In the genomic region with DNA sequence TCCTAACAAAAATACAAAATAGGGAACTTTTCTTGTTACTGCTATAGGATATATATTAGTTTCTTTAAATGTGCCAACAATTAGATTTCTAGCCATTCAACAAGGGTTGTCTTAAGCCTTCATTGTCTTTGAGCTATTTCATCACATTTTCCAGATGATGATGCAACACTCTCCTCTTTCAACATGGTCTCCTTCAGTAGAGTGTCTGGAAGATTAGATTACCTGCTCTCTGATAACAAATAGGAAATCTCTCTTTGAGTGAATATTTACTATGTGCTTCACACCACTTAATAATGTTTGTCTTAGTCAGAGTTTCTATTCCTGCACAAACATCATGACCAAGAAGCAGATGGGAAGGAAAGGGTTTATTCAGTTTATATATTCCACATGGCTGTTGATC, we compare ENCODE assay signal across 30 mouse cellular contexts.
"Had no signal": no experiment of that assay in that cellular context is flagged by ENCODE, and none has a peak within 500 bp of the region (broad histone marks: within the 10 kb centered on the region; RNA-seq: fewer than 3 reads in every experiment).

No protein-coding gene starts in this region.

- H3K9me3 ChIP-seq: limb, embryonic 10.5 days; limb, embryonic 12.5 days; limb, embryonic 13.5 days; limb, embryonic 15.5 days; liver, embryonic 12.5 days; liver, embryonic 13.5 days; liver, embryonic 15.5 days; lung, embryonic 15.5 days; midbrain, embryonic 10.5 days; midbrain, embryonic 12.5 days; midbrain, embryonic 13.5 days; midbrain, embryonic 15.5 days had no signal

- H3K36me3 ChIP-seq: limb, embryonic 10.5 days; limb, embryonic 12.5 days; limb, embryonic 13.5 days; limb, embryonic 15.5 days; liver, embryonic 12.5 days; liver, embryonic 13.5 days; liver, embryonic 15.5 days; lung, embryonic 15.5 days; midbrain, embryonic 10.5 days; midbrain, embryonic 12.5 days; midbrain, embryonic 13.5 days; midbrain, embryonic 15.5 days had no signal

- ATAC-seq: liver, embryonic 12.5 days; liver, postnatal 0 days; midbrain, embryonic 13.5 days; midbrain, embryonic 15.5 days; midbrain, embryonic 16.5 days had no signal

- H3K4me3 ChIP-seq: left cerebral cortex, adult 2 months; limb, embryonic 10.5 days; limb, embryonic 12.5 days; limb, embryonic 13.5 days; limb, embryonic 15.5 days; liver, embryonic 12.5 days; liver, embryonic 13.5 days; liver, embryonic 15.5 days; lung, embryonic 15.5 days; megakaryocyte, embryonic 14.5 days; midbrain, embryonic 10.5 days; midbrain, embryonic 12.5 days; midbrain, embryonic 13.5 days; midbrain, embryonic 15.5 days; myocyte had no signal

- H3K9ac ChIP-seq: limb, embryonic 12.5 days; limb, embryonic 13.5 days; limb, embryonic 15.5 days; liver, embryonic 12.5 days; liver, embryonic 13.5 days; liver, embryonic 14.5 days; liver, embryonic 15.5 days; liver, postnatal 0 days; lung, embryonic 14.5 days; lung, embryonic 15.5 days; midbrain, embryonic 12.5 days; midbrain, embryonic 13.5 days; midbrain, embryonic 15.5 days had no signal

- H3K27ac ChIP-seq: left cerebral cortex, adult 2 months; limb, embryonic 10.5 days; limb, embryonic 12.5 days; limb, embryonic 13.5 days; limb, embryonic 15.5 days; liver, embryonic 12.5 days; liver, embryonic 13.5 days; liver, embryonic 14.5 days; liver, embryonic 15.5 days; lung, embryonic 15.5 days; macrophage; midbrain, embryonic 10.5 days; midbrain, embryonic 12.5 days; midbrain, embryonic 13.5 days; midbrain, embryonic 15.5 days had no signal

- H3K27me3 ChIP-seq: limb, embryonic 12.5 days; limb, embryonic 13.5 days; limb, embryonic 15.5 days; liver, embryonic 12.5 days; liver, embryonic 13.5 days; liver, embryonic 15.5 days; lung, embryonic 15.5 days; megakaryocyte, embryonic 14.5 days; midbrain, embryonic 12.5 days; midbrain, embryonic 13.5 days; midbrain, embryonic 15.5 days had no signal

- DNase-seq: left cerebral cortex, postnatal 4 days; liver; liver, embryonic 13.5 days; liver, postnatal 0 days; lung, adult 2 months; lung, embryonic 14.5 days; lung, postnatal 10 days; lung, postnatal 14 days; lung, postnatal 36 days; lung, postnatal 4 days; midbrain, embryonic 14.5 days had no signal

- H3K4me1 ChIP-seq: limb, embryonic 10.5 days; limb, embryonic 12.5 days; limb, embryonic 13.5 days; limb, embryonic 15.5 days; liver, embryonic 12.5 days; liver, embryonic 13.5 days; liver, embryonic 15.5 days; lung, embryonic 15.5 days; megakaryocyte, embryonic 14.5 days; midbrain, embryonic 10.5 days; midbrain, embryonic 12.5 days; midbrain, embryonic 13.5 days; midbrain, embryonic 15.5 days had no signal

- H3K4me2 ChIP-seq: limb, embryonic 12.5 days; limb, embryonic 13.5 days; limb, embryonic 15.5 days; liver, embryonic 11.5 days; liver, embryonic 12.5 days; liver, embryonic 13.5 days; liver, embryonic 15.5 days; lung, embryonic 14.5 days; lung, embryonic 15.5 days; midbrain, embryonic 11.5 days; midbrain, embryonic 12.5 days; midbrain, embryonic 13.5 days; midbrain, embryonic 15.5 days had no signal
